Mouse (Mus musculus): ENCODE data around the gene Hyal1.

Gene Hyal1

GRCm38 (mm10) chr9:107617461-107617860, 40.7 kb downstream of the Hyal1 start:
- DNase-seq (ENCODE audit: low spot score), result no peak

GRCm38 (mm10) chr9:107618098-107618497, 41.4 kb downstream of the Hyal1 start:
- DNase-seq (ENCODE audit: low spot score), result no peak

DNA sequence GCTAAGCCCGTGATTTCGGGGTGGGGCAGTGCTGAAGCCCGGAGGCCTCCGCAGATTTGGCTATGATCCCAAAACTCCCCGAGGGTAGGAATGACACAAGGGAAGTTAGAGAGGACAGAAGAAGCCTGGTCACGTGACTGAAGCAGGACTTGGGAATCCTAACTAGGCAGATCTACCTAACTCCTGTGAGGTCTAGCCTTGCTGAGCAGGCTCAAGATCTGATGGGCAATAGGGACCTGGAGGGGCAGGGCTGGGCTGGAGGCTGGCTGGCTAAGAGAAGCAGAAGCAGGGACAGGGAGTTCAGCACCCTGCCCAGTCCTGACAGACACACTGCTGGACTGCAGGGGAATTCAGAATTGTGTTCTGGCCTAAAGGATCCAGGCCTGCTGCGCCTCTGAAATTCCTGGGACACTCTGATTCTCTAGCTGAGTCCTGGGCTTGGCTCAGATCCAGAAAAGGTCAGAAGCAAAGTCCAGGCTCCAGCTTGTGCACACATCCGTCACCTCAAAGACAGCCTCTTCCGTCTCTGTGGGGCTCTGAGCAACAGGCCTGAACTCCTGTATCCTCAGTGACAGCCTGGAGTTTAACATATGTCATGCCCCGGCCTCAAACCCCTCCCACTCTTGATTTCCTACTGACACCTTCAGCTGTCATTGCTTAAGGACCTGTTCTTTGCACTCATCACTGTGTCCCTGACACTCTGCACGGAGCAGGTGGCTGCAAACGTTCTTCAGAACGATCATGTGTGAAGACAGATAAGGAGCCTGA, 42.2 kb downstream of the Hyal1 start:
- no peak for DNase-seq (ENCODE audit: low spot score)

- DNase-seq (ENCODE audit: low spot score), result no peak
Measured at GRCm38 (mm10) chr9:107619546-107619879, 42.8 kb downstream of the Hyal1 start.

DNA sequence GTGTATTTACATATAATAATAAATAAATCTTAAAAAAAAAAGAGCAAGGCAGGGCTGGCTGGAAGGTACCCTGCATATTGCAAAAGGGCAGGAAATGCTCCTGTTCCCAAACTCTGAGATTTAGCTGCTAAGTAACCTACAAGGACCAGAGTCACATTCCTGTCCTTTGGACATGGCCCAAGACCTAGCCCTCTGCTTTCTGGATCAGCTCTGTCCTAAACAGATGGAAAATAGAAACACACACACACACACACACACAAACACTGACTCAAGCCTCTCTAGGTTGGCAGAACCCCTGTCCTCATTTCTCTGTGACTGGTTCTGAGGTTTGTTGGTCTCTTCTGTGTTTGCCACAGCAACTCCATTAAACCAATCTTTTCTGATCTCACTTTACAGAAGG, 44.2 kb downstream of the Hyal1 start:
- DNase-seq (ENCODE audit: low spot score), result no peak

DNA sequence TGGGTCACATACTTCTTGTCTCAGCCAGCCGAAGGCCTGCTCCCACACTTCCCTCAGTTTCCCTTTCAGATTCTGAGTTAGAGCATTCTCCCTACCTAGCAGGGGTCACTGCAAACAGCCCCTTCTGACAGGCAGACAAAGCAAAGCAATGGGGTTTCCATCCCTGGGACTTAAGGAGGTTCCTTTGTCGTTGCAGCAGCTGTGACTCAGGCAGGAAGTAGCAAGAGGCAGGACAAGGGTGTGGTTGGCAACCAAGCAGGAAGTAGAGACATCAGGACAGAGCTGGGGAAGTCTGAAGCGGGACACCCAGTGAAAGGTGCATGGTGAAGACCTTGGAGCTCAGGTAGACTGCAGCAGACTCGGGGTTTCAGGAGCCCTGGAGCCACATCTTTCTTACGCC, 47.8 kb downstream of the Hyal1 start:
- no peak for DNase-seq (ENCODE audit: low spot score)

- DNase-seq (ENCODE audit: low spot score), result no peak
Measured at GRCm38 (mm10) chr9:107624951-107625350, 48.2 kb downstream of the Hyal1 start.

DNA sequence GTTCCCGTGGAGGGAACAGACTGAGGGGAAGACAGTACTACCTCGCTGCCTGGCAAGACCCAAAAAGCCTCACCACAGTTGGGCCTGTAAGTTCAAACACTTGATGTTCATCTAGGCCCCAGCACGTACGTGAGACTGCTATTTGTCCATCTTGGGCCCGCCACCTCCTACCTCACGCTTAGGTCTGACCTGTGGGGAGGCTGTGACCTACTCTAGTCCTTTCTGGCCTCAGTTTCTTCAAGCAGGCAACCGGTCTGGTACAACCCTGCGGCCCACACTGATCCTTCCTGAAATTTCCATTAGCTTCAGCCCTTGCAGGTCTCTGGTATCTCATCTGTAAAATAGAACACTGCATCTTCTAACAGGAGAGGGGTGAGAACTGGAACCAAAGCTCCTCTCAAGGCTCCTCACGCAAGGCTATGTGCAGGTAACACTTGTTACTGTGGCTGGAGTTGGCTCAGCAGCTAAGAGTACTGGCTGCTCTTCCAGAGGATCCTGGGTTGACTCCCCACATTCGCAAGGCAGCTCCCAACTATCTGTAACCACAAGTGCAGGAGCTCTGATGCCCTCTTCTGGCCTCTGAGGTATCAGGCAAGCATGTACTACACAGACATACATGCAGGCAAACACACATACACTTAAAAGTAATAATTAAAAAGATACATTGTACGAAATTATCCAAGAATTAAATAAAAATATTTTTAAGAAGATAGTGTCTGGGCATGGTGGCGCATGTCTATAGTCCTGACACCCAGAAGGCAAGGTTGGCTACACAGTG, 48.8 kb downstream of the Hyal1 start:
- no peak for DNase-seq (ENCODE audit: low spot score)

- DNase-seq (ENCODE audit: low spot score), result no peak
Measured at GRCm38 (mm10) chr9:107626158-107626843, 49.6 kb downstream of the Hyal1 start.

DNA sequence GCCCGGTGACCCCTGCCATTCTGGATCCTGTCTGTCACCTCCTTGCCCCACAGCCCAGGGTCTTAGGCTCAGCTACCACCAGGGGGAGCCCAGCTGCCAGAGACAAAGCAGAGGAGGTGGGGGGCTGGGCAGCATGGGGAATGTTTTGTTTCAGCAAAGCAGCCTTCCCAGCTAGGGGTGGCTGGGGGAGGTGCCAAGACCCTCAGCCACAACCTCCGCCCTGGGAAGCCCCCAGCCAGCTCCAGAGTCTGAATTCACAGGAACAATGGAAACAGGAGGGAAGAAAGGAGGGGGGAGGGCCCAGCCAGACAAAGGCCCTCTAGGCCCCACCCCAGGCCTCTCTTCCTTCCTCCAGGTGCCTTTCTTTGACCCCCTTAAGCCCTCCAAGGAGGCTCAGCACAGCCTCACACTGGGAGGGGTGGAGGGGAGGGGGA, 50.1 kb downstream of the Hyal1 start:
- DNase-seq (ENCODE audit: low spot score), result peak; percentile 63

DNA sequence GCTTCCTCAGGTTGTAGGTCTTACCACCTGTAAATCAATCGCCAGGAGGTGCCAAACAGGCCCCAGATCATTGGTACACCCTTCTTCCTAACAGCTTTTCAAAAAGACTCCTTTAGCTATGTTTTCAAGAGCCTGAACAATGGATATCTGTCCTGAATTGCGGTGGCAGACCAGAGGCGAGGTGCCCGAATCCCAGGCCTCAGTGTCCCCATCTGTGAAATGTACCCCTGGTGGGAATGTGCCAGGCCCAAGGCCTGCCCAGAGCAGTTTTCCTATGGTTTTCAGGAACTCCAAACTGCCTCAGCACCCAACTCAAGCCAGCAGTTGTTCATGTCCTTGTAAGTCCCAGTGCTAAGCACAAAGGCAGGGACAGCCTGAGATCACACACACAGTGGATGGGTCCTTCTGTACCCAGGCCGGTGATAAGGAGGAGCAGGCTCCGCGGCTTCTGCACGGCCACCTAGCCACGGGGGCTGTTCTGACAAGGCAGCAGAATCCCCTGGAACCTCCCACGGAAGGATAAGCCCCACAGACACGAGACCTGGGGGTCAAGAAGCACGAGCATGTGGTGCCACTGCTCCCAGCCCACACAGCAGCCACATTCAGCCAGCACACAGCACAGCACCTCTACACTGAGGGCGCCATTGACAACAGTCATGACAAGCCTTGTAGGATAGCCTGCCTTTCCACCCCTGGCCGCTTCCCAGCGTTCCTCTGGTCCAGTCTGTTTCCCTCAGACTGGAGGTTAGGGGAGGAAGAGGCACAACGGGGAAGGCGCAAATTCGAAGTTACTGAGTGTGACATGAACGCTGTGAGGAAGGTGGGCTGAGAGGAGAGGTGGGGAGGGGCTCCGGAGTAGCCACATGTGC, 50.9 kb downstream of the Hyal1 start:
- peak; percentile 64 for DNase-seq (ENCODE audit: low spot score)

DNA sequence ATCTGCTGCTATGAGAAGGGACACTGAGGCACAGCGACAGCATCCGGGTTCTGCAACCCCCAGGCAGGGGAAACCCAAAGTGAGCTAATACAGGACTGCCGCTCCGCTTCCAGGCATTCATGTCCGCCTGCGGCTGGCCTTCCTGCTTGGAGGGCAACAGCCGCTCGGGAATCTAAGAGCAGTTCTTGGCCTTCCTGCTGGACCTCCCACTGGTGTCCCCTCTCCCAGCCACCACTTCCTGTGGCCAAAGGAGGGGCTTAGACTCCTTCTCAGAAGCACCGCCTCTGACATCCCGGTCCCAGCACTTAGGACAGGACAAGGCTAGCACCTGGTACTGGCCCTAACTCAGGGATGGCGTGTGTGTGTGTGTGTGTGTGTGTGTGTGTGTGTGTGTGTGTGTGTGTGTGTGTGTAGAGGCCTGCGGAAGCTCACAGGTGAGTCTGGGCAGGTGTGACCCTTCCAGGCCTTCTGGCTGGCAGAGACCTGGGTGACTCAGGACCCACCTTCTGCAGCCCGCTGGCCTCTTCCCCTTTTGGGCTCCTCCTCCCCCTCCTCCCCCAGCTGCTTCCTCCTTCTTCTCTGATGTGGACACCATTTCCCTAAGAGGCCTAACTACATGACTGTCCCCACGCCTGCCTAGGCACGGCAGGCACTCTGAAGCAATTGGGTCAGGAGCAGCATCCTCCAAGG, 52.1 kb downstream of the Hyal1 start:
- no peak for DNase-seq (ENCODE audit: low spot score)

GRCm38 (mm10) chr9:107629411-107629730, 52.6 kb downstream of the Hyal1 start:
- no peak for DNase-seq (ENCODE audit: low spot score)

DNA sequence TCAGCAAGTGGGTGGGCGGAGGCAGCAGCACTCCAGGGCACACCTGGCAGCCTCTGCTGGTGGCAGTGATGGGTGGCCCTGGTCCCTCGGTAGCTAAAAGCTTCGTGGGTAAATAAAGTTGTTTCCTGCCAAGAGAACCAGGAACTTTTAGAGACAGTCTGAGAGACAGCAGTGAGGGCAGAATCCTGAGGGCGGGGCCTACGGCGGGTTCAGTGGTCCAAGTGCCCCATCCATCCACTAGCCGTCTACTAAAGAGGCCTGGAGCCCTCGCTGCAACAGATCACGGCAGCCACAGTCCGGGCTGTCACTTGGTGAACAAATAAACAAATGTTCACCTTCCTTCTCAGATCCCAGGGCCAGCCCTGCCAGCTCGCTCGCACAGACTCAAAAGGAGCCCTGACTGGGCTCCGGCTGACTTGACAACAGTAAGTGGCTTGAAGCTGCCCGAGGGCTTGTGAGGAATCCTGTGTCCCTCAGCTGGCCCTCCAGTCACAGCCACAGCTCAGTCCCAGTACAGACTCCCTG, 53.2 kb downstream of the Hyal1 start:
- no peak for DNase-seq (ENCODE audit: low spot score)

- DNase-seq (ENCODE audit: low spot score), result peak; percentile 58
Measured at GRCm38 (mm10) chr9:107630576-107630975, 53.8 kb downstream of the Hyal1 start.
